Mouse (Mus musculus) heart, postnatal 0 days (tissue): ENCODE results near the gene Dse. TPM values are rescaled to one million over a fixed set of nuclear protein-coding genes. Genes with fewer than 3 reads are reported as not detected.

ENCODE experiments used
- ATAC-seq: fragments of 200-750 bp; cut with Nextera tagmentation; 2 replicates; pipeline ENCODE4 v1.8.0; 2017; ENCODE audit warnings: low read depth, moderate number of reproducible peaks, moderate library complexity; ENCODE audit not compliant: insufficient read depth
- DNase-seq: peaks from one replicate; pipeline ENCODE4 v3.0.0-alpha.2; 2016; ENCODE audit warnings: low spot score
- H3K27ac ChIP-seq: fragments of 300-500 bp; sonication (generic); 2 replicates; pipeline ENCODE4 v1.5.1; 2014; ENCODE audit warnings: low read depth, mild to moderate bottlenecking
- H3K27me3 ChIP-seq: fragments of 300-500 bp; sonication (generic); 2 replicates; pipeline ENCODE4 v1.6.1; 2014; ENCODE audit warnings: low read length, mixed read lengths; ENCODE audit not compliant: control insufficient read depth, insufficient read depth
- H3K36me3 ChIP-seq: fragments of 300-500 bp; sonication (generic); replicated peaks from 2 replicates; pipeline ENCODE4 v1.6.1; 2014; ENCODE audit warnings: low read length, mixed read lengths; ENCODE audit not compliant: control insufficient read depth, insufficient read depth
- H3K4me1 ChIP-seq: fragments of 300-500 bp; sonication (generic); 2 replicates; pipeline ENCODE4 v1.6.1; 2014; ENCODE audit warnings: antibody characterized with exemption; ENCODE audit not compliant: control insufficient read depth, insufficient read depth
- H3K4me2 ChIP-seq: fragments of 300-500 bp; sonication (generic); 2 replicates; pipeline ENCODE4 v1.6.1; 2014; ENCODE audit warnings: low read depth, mild to moderate bottlenecking, low read length, moderate library complexity
- H3K4me3 ChIP-seq: fragments of 300-500 bp; sonication (generic); 2 replicates; pipeline ENCODE4 v1.5.1; 2014; ENCODE audit warnings: low read depth, low read length
- H3K9ac ChIP-seq: fragments of 300-500 bp; sonication (generic); replicated peaks from 2 replicates; pipeline ENCODE4 v1.6.1; 2014; ENCODE audit warnings: low read depth, low read length, mixed read lengths
- H3K9me3 ChIP-seq: fragments of 300-500 bp; sonication (generic); replicated peaks from 2 replicates; pipeline ENCODE4 v1.6.1; 2016; ENCODE audit warnings: low read length; ENCODE audit not compliant: control insufficient read depth
- CTCF ChIP-seq: IDR thresholded peaks from 2 replicates; pipeline ENCODE4 v1.5.1; 2016; ENCODE audit warnings: antibody characterized with exemption, control low read depth, low read depth
- EP300 ChIP-seq: IDR thresholded peaks from 2 replicates; pipeline ENCODE4 v1.6.1; 2016; ENCODE audit warnings: antibody characterized with exemption, low read depth
- WGBS: fragments of 180-500 bp; shearing (Covaris S2); extraction: QIAGEN DNeasy Blood & Tissue Kit; methylation state at CpG from one replicate; pipeline ENCODE4 v1.1.7; 2014; 5-methylcytosine and 5-hydroxymethylcytosine counted together
- polyA plus RNA-seq: library from polyadenylated mRNA; unstranded; fragments of >200 nt; fragmentation: Nextera tagmentation; extraction: Ambion mirVana; gene quantifications from 2 replicates; pipeline ENCODE4 v1.2.1, GENCODE M21; 2015
- total RNA-seq: library from RNA; depleted of rRNA; stranded (reverse); fragments of >200 nt; gene quantifications from 2 replicates; pipeline ENCODE4 v1.2.3, GENCODE M21; 2014; ENCODE audit warnings: low replicate concordance

Dse gene
- total and polyA plus RNA-seq, 2 experiments from 2014 or later: 6.1 to 19.5 TPM

- peaks cover 10% of the 10 kb centered on the region for H3K4me1 ChIP-seq
- ATAC-seq: no peak
- no peaks in the 10 kb centered on the region for H3K9me3 ChIP-seq
- H3K9ac ChIP-seq: no peak overlapping the region
- H3K4me2 ChIP-seq: no peak overlapping the region
- H3K36me3 ChIP-seq: no peaks in the 10 kb centered on the region
- TF ChIP-seq CTCF: no peak
- no peak overlapping the region for H3K27ac ChIP-seq
- 45% methylated on average over 3 of the region's 3 CpGs for WGBS
- H3K4me3 ChIP-seq: no peak overlapping the region
- no peak for DNase-seq
- H3K27me3 ChIP-seq: no peaks in the 10 kb centered on the region
Measured at GRCm38 (mm10) chr10:34198574-34198973, 8.9 kb downstream of the Dse start.

GRCm38 (mm10) chr10:34198061-34198460, 9.5 kb downstream of the Dse start:
- Histone ChIP-seq H3K4me3 (no peak overlapping the region), H3K27ac (no peak overlapping the region; the same call in 1 of the 2 replicates), H3K9me3 (no peaks in the 10 kb centered on the region), H3K4me2 (no peak overlapping the region), H3K4me1 (peaks cover 10% of the 10 kb centered on the region), H3K9ac (no peak overlapping the region), H3K36me3 (no peaks in the 10 kb centered on the region), H3K27me3 (no peaks in the 10 kb centered on the region)
- 22% methylated on average over 3 of the region's 3 CpGs for WGBS
- TF ChIP-seq CTCF: no peak
- TF ChIP-seq EP300: no peak
- ATAC-seq (no peak), DNase-seq (no peak)

GRCm38 (mm10) chr10:34197269-34197668, 10.2 kb downstream of the Dse start:
- WGBS: 63% methylated on average over 3 of the region's 3 CpGs
- Histone ChIP-seq H3K4me3 (no peak overlapping the region), H3K36me3 (no peaks in the 10 kb centered on the region), H3K27ac (no peak overlapping the region; the same call in 1 of the 2 replicates), H3K27me3 (no peaks in the 10 kb centered on the region), H3K9ac (no peak overlapping the region), H3K9me3 (no peaks in the 10 kb centered on the region), H3K4me2 (no peak overlapping the region), H3K4me1 (peaks cover 10% of the 10 kb centered on the region)
- TF ChIP-seq CTCF: no peak
- no peak for TF ChIP-seq EP300
- ATAC-seq (no peak), DNase-seq (no peak)

GRCm38 (mm10) chr10:34194957-34195356, 12.6 kb downstream of the Dse start:
- no peaks in the 10 kb centered on the region for H3K27me3 ChIP-seq
- H3K4me3 ChIP-seq: no peak overlapping the region
- H3K9me3 ChIP-seq: no peaks in the 10 kb centered on the region
- no peaks in the 10 kb centered on the region for H3K36me3 ChIP-seq
- H3K9ac ChIP-seq: no peak overlapping the region
- DNase-seq: no peak
- 14% methylated on average over 2 of the region's 2 CpGs for WGBS
- peaks cover 10% of the 10 kb centered on the region for H3K4me1 ChIP-seq
- TF ChIP-seq CTCF (no peak), EP300 (no peak)
- no peak overlapping the region for H3K27ac ChIP-seq
- no peak for ATAC-seq
- no peak overlapping the region for H3K4me2 ChIP-seq

- H3K27me3 ChIP-seq: no peaks in the 10 kb centered on the region
- no peaks in the 10 kb centered on the region for H3K9me3 ChIP-seq
- peaks cover 10% of the 10 kb centered on the region for H3K4me1 ChIP-seq
- H3K36me3 ChIP-seq: no peaks in the 10 kb centered on the region
- H3K9ac ChIP-seq: no peak overlapping the region
- TF ChIP-seq CTCF (no peak), EP300 (no peak)
- no peak overlapping the region for H3K4me3 ChIP-seq
- 66% methylated on average over 5 of the region's 5 CpGs for WGBS
- DNase-seq (no peak), ATAC-seq (no peak)
- H3K4me2 ChIP-seq: no peak overlapping the region
- no peak overlapping the region for H3K27ac ChIP-seq
Measured at GRCm38 (mm10) chr10:34194503-34194902, 13.0 kb downstream of the Dse start.

- no peak overlapping the region for H3K9ac ChIP-seq
- ATAC-seq (no peak), DNase-seq (no peak)
- peaks cover 5% of the 10 kb centered on the region; the same call in 1 of the 2 replicates for H3K4me1 ChIP-seq
- H3K27me3 ChIP-seq: no peaks in the 10 kb centered on the region
- TF ChIP-seq CTCF: no peak
- no peak overlapping the region for H3K4me3 ChIP-seq
- whole genome bisulfite sequencing: 40% methylated on average over 10 of the region's 10 CpGs
- H3K4me2 ChIP-seq: peak overlapping the region; percentile 10; the same call in 1 of the 2 replicates
- no peaks in the 10 kb centered on the region for H3K36me3 ChIP-seq
- H3K9me3 ChIP-seq: no peaks in the 10 kb centered on the region
- H3K27ac ChIP-seq: 0 out of 2 replicates have a peak overlapping the region, but pooled peaks have one; percentile 4
Measured at GRCm38 (mm10) chr10:34186571-34187260, 20.8 kb downstream of the Dse start.
